Mouse (Mus musculus) right cerebral cortex, postnatal 25 days (tissue): ENCODE results near the gene Sema3f.

ENCODE experiments used
- DNase-seq: peaks from one replicate; pipeline ENCODE4 v3.0.0; 2022

The Sema3f gene

DNA sequence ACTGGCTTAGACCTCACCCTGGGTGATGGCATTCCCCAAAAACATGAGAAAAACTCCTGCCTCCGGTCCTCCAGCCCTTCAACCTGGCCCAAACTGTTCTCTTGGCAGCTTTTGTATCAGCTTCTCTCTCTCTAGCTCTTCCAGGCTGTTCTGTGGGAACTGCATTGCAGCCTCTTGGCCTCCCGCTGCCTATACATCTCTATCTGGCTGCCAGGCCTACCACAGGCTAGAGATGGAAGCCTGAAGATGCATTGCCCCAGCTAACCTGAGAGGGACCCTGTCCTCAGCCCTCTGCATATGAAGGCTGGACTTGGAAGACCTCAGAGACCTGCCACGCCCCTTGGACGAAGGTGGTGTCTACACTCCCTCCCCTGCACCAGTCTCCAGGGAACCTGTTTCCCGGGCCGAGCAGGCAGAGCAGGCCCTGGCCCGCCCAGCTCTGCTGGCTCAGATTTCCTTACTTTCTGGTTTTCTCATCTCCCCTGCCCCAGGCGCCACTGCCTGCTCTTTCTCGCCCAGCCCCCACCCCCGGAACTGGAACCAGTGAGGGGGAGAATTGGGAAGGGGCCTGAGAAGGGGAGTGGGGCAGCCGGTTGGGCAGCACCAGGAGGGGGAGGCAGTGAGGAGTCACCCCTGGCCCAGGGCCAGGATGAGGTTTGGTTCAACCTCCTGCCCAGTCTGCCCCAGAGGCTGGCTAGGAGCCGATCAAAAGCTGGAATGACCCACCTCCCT, 4.1 kb upstream of the Sema3f start:
- no peak for DNase-seq

DNA sequence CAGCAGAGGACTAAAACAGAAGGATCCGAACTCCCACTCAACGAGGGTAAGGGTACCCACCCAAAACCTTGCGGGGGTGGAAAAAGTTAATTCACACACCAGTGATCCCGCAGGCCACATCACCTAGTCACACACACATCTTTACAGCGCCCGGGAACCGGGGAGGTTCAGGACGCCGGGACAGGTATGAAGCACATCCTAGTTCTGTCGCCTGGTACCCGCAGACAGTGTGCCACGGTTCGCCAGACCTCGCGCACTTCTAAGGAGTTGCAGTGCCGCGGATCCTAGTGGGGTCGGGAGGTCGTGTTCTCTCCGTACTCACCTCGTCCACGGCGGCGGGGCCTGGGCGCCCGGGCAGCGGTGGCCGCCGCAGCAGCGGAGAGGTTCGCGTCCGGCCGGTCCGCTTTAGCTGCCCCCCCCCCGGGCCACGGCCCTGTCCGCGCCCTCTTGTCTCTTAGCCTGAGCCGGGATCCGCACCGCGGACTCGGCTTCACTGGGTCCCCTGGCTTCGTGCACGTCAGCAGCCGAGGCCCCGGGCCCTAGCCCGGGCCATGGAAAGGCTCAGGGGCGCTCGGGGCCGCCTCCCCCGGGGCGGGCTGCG, 1.1 kb downstream of the Sema3f start:
- no peak for DNase-seq

DNA sequence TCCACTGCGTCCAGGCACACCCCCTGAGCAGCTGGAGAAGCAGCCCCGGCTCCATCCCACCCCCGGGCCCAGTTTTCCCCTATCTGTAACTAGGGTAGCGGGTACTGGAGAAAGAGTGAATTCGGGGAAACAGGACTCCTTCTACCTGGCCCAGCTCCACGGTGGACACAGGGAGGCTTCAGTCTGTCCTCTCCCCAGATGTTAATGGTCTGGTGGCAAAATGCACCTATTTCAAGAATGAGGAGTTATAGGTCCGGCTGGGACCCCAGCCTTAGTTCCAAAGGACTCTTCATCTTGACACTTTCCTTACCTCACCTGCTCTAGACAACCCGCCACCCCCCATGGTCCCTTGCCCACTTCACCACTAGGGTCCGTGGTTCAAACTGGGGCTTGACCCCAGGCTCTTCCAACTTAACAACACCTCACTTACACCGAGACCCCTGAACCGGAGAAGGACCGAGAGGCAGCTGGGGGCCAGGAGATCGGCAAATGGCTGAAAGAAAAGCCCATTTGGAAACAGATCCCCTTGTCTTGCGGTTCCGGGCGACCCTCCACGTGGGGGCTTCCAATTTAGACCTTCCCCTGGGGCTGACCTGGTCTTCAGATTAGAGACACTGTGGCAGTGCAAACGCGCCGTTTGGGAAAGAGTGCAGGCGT, 1.7 kb downstream of the Sema3f start:
- DNase-seq: no peak

DNA sequence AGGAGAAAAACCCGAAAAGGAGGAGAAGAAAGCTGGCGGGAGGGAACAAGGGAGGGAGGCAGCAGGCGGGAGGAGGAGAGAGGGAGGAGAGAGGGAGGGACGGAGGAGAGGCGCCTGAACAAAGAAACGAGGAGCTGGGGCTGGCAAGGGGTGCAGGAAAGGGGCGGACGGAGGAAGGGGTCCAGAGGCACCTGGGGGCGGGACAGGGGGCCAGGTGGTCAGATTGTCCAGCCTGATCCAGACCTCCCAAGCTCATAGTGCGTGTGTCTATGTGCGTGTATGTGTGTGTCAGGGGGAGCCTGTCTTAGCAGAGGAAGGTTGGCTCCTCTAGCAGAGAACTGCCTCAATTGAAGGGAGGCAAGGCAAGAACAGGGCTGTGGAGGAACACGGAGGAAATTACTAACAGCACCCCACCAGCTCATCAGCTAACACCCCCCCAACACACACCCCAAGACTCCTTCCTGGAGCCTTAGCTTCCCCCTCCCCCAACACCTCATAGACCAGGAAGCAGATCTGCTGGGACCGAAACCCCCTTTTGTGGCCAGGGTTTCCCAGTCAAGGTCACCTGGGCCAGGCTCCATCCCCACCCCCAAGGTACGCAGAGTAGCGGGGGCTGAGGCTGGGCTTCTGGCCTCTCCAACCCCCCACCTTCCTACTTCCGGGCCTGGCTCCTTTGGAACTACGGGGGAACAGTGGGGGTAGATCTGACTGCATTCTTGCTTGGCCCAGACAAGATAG, 2.4 kb downstream of the Sema3f start:
- peak; percentile 36 for DNase-seq

DNA sequence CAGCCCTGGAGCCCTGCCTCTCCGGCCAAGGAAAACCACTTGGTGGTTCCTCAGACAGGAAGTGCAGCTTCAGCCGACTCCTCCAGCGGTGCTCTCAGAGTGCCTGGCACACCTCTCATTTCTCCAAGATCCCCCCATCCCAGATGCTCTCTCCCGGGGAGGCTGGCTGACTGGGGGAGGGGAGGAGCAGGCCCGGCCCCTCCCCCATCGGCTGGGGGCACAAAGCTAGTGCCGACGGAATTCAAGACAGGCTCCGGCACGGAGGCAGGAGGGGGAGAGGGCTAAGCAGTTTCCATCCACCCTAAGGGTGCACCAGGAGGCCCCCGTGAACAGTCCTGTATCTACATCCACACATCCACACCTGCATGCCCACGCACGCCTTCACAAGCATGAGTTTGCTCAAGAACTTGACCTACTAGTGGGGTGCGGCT, 3.5 kb downstream of the Sema3f start:
- DNase-seq: no peak

DNA sequence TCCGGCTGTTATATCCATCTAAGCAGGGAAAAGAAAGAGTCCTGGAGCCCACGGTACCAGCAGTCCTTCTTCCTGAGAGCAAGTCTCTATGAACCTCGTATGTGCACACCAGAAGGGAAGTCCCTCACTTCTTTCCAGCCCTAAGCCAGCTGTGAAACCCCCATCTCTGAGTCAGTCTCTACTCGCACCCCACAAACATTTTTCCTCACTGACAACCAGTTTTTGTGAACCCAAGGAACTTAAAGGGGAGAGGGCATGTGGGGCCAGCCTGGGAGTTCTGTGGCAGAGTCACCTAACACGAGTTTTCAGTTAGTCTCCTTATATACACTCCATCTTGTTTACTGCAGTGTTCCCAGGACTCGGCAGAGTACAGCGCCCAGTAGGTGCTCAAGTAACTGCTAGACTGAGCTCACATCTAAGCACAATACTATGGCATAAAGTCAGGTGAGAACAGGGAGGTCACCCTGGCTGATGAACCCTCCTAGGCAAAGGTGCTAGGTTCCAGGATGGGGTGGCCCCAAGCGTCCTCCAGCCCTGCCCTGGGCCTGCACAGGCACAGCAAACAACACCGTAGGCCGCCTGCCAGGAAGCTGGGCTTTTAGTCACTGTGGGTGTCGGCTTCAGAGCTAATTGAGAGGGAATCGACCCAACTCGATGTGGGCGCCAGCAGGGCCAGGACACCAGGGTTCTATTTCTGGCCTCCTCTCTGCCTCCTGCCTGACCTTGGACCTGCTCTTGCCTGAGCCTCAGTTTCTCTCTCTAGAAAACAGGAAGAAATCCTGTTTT, 6.7 kb downstream of the Sema3f start:
- DNase-seq: no peak

DNA sequence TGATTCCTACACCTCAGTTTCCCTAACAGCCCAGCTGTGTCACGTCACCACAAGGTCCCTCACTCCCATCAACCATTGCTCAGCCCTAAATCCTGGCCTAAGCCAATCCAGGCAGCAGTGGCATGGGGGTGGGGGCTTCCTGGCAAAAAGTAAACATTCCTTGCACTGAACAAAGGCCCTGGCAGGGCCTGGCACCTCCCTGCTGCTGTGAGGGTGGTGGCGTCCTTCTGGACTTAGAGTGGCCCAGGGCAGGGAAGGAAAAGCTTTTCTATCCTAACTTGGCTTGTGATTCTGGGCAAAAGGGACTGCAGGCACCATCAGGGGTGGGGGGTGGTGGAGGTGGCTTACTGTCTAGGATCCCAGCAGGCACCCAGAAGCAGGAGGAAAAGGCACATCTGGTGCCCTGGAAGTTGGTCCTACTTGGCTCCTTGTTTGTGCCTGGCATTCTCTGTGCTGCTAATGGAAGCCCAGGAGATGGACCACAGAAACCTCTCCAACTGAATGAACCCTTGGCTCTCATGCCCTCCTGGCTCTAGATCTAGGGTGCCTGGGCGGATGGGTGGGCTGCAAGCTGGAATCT, 7.6 kb downstream of the Sema3f start:
- DNase-seq: no peak

DNA sequence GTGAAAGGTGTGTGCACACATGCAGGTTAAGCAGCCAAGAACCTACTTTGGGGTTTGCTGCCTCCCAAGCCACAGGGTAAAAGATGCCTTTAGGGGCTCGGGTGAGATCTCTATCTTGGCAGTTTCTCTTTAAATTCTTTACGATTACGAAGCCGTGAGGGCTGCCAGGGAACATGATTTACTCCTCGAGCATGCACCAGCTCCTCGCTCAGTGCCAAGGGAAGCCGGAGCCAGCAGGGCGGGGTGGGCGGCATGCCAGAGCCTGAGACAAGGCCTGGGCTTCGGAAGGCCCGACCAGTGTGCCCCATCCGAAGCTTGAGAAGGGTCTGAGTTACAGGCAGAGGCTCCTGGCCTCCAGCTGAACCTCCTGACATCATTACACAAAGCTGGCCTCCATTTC, 8.7 kb downstream of the Sema3f start:
- DNase-seq: peak; percentile 76

DNA sequence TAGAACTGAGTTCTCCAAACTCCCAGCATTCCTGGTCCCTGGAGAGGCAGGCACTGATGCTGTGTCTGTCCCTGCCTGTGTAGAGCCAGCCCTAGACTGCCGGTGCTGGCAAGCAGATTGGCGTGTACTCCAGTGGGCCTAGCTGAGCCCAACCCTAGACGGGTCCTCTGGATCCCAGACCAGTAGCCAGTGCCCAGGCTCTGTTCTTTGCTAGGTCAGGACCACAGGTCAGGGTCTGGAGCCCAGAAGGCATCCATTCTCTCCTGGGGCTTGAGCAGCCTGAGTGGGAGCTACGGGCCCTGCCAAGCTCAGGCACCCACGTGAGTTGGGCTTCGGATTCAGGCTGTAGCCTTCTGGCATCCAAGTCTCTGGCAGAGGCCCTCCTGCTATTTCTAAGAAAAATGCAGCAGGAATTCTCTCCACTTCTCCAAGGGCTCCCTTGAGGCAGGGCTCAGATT, 10.1 kb downstream of the Sema3f start:
- peak; percentile 68 for DNase-seq

DNA sequence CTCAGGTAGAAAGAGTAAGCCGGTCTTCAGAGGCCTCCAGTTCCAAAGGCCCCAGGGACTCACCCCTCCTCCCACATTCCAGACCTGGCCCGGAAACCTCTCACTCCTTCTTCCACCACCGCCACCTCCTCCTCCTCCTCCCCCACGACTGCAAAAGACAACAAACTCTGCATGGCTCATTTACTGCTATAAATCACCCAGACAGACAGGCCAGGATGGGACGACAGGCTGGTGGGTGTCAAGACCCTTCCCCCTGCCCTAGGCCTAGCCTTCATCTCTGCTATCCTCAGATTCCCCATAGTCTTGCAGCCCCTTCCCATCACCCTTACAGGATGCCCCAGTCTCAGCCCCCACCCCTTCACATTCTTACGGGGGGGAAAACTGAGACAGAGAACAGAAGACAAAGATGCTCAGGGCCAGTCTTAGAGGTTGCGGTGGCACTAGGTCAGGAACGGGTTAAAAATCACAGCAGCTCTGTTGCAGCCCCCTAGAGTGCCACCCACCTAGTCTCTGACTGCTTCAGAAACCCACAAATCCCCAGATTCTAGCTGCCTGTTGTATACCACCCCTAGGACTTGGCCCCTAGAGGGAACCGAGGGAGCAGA, 10.8 kb downstream of the Sema3f start:
- DNase-seq: no peak

DNA sequence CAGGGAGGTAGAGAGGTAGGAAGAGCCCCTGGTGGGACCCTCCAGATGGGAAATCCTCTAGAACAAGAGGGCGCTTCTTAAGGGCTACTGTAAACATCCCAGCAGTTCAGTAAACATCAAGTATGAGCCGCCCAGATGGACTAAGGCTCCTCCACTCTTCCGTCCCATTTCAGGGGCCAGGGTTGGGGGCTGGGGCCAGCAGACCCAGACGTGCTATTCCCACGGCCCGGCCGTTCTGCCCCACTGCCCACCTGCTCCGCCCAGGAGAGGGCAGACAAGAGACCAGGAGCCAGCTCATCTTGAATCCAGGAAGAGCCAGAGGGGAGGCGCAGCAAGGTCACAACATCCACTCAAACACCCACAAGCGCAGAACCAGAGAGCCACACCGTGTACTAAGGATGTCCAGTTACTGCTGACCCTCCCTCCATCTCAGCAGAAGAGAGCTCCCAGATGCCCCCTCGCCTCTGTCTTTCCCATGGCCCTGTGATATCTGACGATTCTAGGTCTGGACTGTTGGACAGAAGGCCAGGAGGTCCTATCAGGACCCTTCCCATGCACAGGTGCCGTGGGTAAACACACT, 11.6 kb downstream of the Sema3f start:
- DNase-seq: no peak

DNA sequence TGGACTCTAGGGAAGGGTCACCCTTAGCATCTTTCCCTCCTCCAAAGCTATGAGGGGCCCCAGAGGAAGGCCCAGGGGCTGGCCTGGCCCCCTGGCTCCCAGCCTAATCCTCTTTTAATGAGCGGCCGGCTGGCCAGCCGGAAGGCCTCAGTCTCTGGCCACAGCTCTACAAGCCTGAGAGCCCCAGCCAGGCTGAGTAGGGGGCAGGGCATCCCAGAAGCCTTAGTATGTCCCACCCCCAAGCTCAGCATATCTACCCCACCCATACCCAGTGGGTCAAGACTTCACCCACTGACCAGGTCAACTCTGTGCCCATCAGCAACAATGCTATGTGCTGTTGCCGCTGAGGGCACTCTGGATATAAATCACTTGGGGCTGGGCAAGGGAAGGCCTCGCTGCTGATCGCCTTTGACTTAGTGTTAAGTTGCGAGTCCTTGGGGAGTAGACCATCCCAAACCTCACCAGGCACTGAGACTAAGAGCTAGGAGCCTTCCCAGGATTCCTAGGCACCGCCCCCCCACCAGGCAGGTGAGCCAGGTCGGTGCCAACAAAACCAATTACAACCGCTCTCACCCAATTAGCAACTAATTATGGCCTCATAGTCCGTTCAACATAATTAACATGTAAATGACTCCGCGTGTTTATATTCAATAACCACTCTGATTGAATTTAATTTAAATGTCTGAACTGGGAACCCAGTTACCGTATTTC, 12.3 kb downstream of the Sema3f start:
- no peak for DNase-seq

DNA sequence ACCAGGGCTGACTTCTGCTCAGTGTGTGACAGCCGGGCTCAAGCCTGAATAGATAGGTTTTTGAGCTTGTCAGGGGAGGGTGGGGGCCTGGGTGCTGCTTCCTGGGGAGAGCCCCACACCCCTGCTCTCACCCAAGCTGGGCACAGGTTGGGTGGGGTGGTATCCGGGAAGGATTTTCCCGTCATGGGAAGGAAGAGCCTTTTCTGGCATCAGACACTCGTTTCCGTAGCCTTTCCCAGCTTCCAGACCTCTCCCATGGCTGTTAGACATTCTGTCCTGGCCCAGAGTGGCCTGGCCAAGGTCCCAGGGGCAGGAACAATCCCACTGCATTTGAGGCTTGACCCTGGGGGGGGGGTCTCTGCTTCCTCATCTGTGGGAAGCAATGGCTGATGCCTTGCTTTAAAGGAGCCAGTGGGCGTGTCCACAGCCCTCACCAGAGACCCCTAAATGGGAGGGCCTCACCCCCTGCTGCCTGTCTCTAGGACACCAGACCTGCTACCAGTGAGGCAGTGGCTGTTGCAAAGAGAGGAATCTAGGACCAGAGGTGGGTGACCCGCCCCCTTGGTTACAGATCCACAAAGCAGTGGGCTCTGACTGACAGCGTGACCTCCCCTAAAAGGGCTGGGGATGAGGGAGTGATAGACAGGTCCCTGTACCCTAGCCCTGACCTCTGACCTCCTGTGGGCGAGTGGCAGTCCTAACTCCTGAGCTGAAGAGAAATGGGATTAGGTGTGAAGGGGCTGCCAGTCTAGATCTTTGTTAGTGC, 13.2 kb downstream of the Sema3f start:
- DNase-seq: no peak

DNA sequence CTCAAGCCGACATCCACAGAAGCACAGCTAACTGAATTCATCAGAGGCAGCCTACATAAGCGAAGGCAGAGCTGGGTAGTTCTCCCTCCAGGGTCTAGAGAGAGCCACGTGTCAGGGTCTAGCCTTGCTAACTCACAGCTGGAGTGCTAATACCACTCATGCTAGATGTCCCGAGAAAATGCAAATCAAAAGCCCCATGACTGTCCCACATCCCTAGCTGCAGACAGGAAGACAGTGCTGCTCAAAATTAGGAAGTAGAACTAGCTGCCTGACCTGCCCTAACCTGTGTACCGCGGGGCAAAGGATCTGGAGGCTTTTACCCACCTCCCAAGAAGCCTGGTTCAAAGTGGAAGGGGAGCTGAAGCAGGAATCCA, 14.2 kb downstream of the Sema3f start:
- DNase-seq: no peak

DNA sequence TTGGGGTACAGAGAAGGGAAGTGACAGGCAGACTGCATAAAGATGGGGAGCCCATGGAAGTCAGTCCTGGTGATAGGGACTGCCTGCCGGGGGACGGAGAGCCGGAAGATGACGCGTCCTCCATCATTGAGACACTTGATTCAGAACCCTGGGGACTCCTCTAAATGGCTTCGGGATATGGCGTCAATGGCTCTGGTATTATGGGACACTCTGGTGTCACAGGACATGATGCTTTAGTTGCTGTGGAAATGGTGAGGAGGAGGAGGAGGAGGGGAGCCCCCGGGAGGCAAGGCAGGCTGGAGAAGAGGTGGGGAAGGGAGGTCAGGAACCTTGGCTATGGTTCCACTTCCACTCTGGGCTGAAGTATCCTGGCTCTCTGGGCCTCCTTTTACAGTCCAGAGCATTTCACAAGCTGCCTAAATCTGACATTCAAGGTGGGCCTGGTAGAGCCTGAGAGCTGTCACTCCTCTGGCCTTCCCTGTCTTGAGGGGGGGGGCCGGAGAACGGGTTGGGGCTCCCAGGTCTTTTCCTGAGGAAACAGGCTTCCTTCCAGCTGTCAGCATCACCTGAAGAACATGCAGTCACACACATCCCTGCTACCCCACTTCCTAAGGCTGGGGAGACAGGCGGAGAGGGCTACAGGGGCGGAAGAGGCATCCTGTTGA, 14.7 kb downstream of the Sema3f start:
- DNase-seq: no peak

DNA sequence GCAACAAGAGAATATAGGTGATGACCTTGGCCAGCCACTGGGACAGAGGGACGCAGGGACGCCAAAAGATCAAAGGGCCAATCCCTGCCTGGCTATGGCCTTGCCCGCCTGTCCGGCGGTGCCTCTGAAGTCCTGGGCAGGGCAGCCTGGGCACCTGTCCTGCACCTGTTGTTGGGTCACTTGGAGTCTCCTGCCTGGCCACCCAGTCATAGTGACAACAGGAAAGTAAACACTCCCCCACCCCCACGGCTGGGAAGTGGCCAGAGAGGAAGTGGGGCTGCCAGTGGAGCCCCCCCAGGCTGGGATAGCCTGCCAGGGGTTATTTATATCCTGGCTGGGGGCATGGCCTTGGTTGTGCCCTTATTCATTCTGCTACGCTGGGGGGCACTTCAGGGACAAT, 15.6 kb downstream of the Sema3f start:
- no peak for DNase-seq

DNA sequence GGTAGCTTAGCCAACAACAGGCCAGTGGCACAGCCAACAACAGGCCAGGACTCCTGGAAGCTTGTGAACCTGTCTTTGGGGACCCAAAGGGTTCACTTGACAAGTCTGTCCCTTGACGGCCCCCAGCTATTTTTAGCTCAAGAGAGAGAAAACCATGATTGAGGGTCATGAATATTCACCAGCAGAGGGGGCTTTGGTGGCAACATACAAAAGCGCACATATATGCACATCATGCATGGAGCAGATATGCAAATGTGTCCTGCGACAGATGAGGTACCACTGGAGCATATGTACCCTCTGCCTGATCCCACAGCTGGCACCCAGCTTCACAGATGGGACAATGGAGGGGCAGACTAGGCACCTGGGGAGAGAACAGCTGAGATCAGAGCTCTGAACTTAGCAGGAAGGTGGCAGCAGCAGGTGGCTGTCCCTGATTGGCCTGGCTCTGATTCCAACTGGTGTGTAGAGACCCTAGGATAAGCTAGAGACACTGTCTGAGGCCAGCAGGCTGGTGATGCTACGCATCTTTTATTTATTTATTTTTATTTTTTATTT, 16.8 kb downstream of the Sema3f start:
- DNase-seq: no peak

DNA sequence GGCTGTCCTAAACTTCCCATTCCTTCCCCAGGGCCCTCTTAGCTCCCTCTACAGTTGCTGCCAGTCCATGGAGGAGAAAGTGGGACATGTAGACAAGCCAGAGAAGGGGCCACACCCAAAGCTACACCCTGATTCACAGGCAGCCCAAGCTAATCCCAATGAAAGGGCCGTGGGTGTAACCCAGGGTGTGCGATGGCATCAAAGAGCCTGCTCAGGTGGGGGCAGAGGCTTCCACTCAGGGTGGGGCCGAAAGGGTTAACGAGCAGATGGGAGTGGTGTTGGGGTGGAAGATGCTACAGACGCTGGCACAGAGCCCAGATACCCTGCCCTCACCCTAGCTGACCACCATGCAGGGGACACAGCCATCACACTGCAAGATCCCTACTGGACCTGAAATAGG, 17.5 kb downstream of the Sema3f start:
- no peak for DNase-seq

DNA sequence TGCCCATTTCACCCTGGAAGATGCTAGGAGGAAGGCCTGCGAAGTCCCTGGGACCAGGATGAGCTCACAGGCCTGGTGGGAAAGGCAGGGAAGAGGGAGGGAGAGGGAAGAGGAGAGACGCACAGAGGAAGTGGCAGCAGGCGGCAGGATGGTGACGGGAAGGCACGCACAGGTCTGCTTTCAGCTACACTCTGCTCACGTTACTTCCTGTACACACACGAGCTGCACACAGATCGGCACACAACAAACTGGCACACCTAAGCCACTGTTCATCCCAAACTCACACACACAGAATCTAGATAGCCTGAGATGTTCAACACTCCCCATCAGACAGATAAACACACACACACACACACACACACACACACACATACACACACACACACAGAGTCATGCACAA, 19.9 kb downstream of the Sema3f start:
- no peak for DNase-seq
